Mouse (Mus musculus): ENCODE results near the gene Fcgr2b. TPM values are rescaled to one million over a fixed set of nuclear protein-coding genes. Genes with fewer than 3 reads are reported as not detected.

The Fcgr2b gene
- polyA plus RNA-seq, 2 experiments: 2.1 TPM

GRCm38 (mm10) chr1:171011733-171012132 is 35.4 kb upstream of the Fcgr2b start:
- Histone ChIP-seq H3K4me1 (ENCODE audit: control insufficient read depth, insufficient read depth, low read length) (no peaks in the 10 kb centered on the region), H3K9me3 (ENCODE audit: control insufficient read depth, low read length) (no peaks in the 10 kb centered on the region), H3K9ac (ENCODE audit: low read depth, low read length, severe bottlenecking) (no peak overlapping the region), H3K36me3 (ENCODE audit: control insufficient read depth, insufficient read depth, low read length) (no peaks in the 10 kb centered on the region), H3K4me2 (replicated peaks; ENCODE audit: low read depth, low read length, severe bottlenecking) (no peak overlapping the region), H3K27me3 (ENCODE audit: control insufficient read depth, insufficient read depth, low read length) (no peaks in the 10 kb centered on the region), H3K4me3 (replicated peaks; ENCODE audit: low read length) (no peak overlapping the region), H3K27ac (replicated peaks; ENCODE audit: low read depth, low read length) (no peak overlapping the region)
- DNase-seq (ENCODE audit: low spot score): no peak
- TF ChIP-seq POLR2A (IDR thresholded peaks at IDR 0.05; ENCODE audit: borderline replicate concordance, extremely low read depth, insufficient read depth, insufficient read length): no peak
- ATAC-seq (ENCODE audit: low FRiP score, low read depth): no peak
- WGBS: 79% methylated on average over 4 of the region's 4 CpGs

GRCm38 (mm10) chr1:171006905-171007304 is 30.6 kb upstream of the Fcgr2b start:
- ATAC-seq (ENCODE audit: low FRiP score, low read depth) (no peak), DNase-seq (ENCODE audit: low spot score) (no peak)
- no peak for TF ChIP-seq POLR2A (IDR thresholded peaks at IDR 0.05; ENCODE audit: borderline replicate concordance, extremely low read depth, insufficient read depth, insufficient read length)
- 83% methylated on average over 2 of the region's 2 CpGs for WGBS
- H3K27me3 ChIP-seq (ENCODE audit: control insufficient read depth, insufficient read depth, low read length): no peaks in the 10 kb centered on the region
- H3K4me2 ChIP-seq (replicated peaks; ENCODE audit: low read depth, low read length, severe bottlenecking): no peak overlapping the region
- H3K4me1 ChIP-seq (ENCODE audit: control insufficient read depth, insufficient read depth, low read length): no peaks in the 10 kb centered on the region
- no peak overlapping the region for H3K4me3 ChIP-seq (replicated peaks; ENCODE audit: low read length)
- no peaks in the 10 kb centered on the region for H3K9me3 ChIP-seq (ENCODE audit: control insufficient read depth, low read length)
- no peaks in the 10 kb centered on the region for H3K36me3 ChIP-seq (ENCODE audit: control insufficient read depth, insufficient read depth, low read length)
- no peak overlapping the region for H3K9ac ChIP-seq (ENCODE audit: low read depth, low read length, severe bottlenecking)
- H3K27ac ChIP-seq (replicated peaks; ENCODE audit: low read depth, low read length): no peak overlapping the region

GRCm38 (mm10) chr1:171006335-171006734 is 30.0 kb upstream of the Fcgr2b start:
- Histone ChIP-seq H3K27ac (replicated peaks; ENCODE audit: low read depth, low read length) (no peak overlapping the region), H3K4me1 (ENCODE audit: control insufficient read depth, insufficient read depth, low read length) (no peaks in the 10 kb centered on the region), H3K36me3 (ENCODE audit: control insufficient read depth, insufficient read depth, low read length) (no peaks in the 10 kb centered on the region), H3K4me3 (replicated peaks; ENCODE audit: low read length) (no peak overlapping the region), H3K9ac (ENCODE audit: low read depth, low read length, severe bottlenecking) (no peak overlapping the region), H3K27me3 (ENCODE audit: control insufficient read depth, insufficient read depth, low read length) (no peaks in the 10 kb centered on the region), H3K9me3 (ENCODE audit: control insufficient read depth, low read length) (no peaks in the 10 kb centered on the region), H3K4me2 (replicated peaks; ENCODE audit: low read depth, low read length, severe bottlenecking) (no peak overlapping the region)
- ATAC-seq (ENCODE audit: low FRiP score, low read depth): no peak
- TF ChIP-seq POLR2A (IDR thresholded peaks at IDR 0.05; ENCODE audit: borderline replicate concordance, extremely low read depth, insufficient read depth, insufficient read length): no peak
- WGBS: 84% methylated on average over 4 of the region's 4 CpGs
- no peak for DNase-seq (ENCODE audit: low spot score)

- Histone ChIP-seq H3K9ac (ENCODE audit: low read depth, low read length, severe bottlenecking) (no peak overlapping the region), H3K27me3 (ENCODE audit: control insufficient read depth, insufficient read depth, low read length) (no peaks in the 10 kb centered on the region), H3K4me3 (replicated peaks; ENCODE audit: low read length) (no peak overlapping the region), H3K9me3 (ENCODE audit: control insufficient read depth, low read length) (no peaks in the 10 kb centered on the region), H3K4me1 (ENCODE audit: control insufficient read depth, insufficient read depth, low read length) (no peaks in the 10 kb centered on the region), H3K27ac (replicated peaks; ENCODE audit: low read depth, low read length) (no peak overlapping the region), H3K36me3 (ENCODE audit: control insufficient read depth, insufficient read depth, low read length) (no peaks in the 10 kb centered on the region), H3K4me2 (replicated peaks; ENCODE audit: low read depth, low read length, severe bottlenecking) (no peak overlapping the region)
- DNase-seq (ENCODE audit: low spot score) (no peak), ATAC-seq (ENCODE audit: low FRiP score, low read depth) (no peak)
- TF ChIP-seq POLR2A (IDR thresholded peaks at IDR 0.05; ENCODE audit: borderline replicate concordance, extremely low read depth, insufficient read depth, insufficient read length): no peak
Measured at GRCm38 (mm10) chr1:171005586-171005985, 29.2 kb upstream of the Fcgr2b start.

- H3K27me3 ChIP-seq (ENCODE audit: control insufficient read depth, insufficient read depth, low read length): no peaks in the 10 kb centered on the region
- H3K36me3 ChIP-seq (ENCODE audit: control insufficient read depth, insufficient read depth, low read length): no peaks in the 10 kb centered on the region
- H3K4me3 ChIP-seq (replicated peaks; ENCODE audit: low read length): no peak overlapping the region
- no peak for ATAC-seq (ENCODE audit: low FRiP score, low read depth)
- no peaks in the 10 kb centered on the region for H3K4me1 ChIP-seq (ENCODE audit: control insufficient read depth, insufficient read depth, low read length)
- no peak overlapping the region for H3K9ac ChIP-seq (ENCODE audit: low read depth, low read length, severe bottlenecking)
- TF ChIP-seq POLR2A (IDR thresholded peaks at IDR 0.05; ENCODE audit: borderline replicate concordance, extremely low read depth, insufficient read depth, insufficient read length): no peak
- H3K27ac ChIP-seq (replicated peaks; ENCODE audit: low read depth, low read length): no peak overlapping the region
- WGBS: 57% methylated on average over 6 of the region's 6 CpGs
- H3K4me2 ChIP-seq (replicated peaks; ENCODE audit: low read depth, low read length, severe bottlenecking): no peak overlapping the region
- no peaks in the 10 kb centered on the region for H3K9me3 ChIP-seq (ENCODE audit: control insufficient read depth, low read length)
- no peak for DNase-seq (ENCODE audit: low spot score)
Measured at GRCm38 (mm10) chr1:171005081-171005480, 28.7 kb upstream of the Fcgr2b start.

- Histone ChIP-seq H3K27ac (replicated peaks; ENCODE audit: low read depth, low read length) (no peak overlapping the region), H3K9ac (ENCODE audit: low read depth, low read length, severe bottlenecking) (no peak overlapping the region), H3K9me3 (ENCODE audit: control insufficient read depth, low read length) (no peaks in the 10 kb centered on the region), H3K36me3 (ENCODE audit: control insufficient read depth, insufficient read depth, low read length) (no peaks in the 10 kb centered on the region), H3K4me1 (ENCODE audit: control insufficient read depth, insufficient read depth, low read length) (no peaks in the 10 kb centered on the region), H3K4me2 (replicated peaks; ENCODE audit: low read depth, low read length, severe bottlenecking) (no peak overlapping the region), H3K4me3 (replicated peaks; ENCODE audit: low read length) (no peak overlapping the region), H3K27me3 (ENCODE audit: control insufficient read depth, insufficient read depth, low read length) (no peaks in the 10 kb centered on the region)
- no peak for ATAC-seq (ENCODE audit: low FRiP score, low read depth)
- no peak for TF ChIP-seq POLR2A (IDR thresholded peaks at IDR 0.05; ENCODE audit: borderline replicate concordance, extremely low read depth, insufficient read depth, insufficient read length)
- DNase-seq (ENCODE audit: low spot score): no peak
Measured at GRCm38 (mm10) chr1:170999811-171000210, 23.5 kb upstream of the Fcgr2b start.

Data from limb, embryonic 14.5 days (tissue).